Mouse (Mus musculus) MEL (cell line): ENCODE results near the gene Tor4a. TPM values are rescaled to one million over a fixed set of nuclear protein-coding genes. Genes with fewer than 3 reads are reported as not detected.

Experiments
- DNase-seq: peaks from one replicate; pipeline ENCODE4 v3.0.0; 2011; ENCODE audit warnings: low read depth, low spot score
- H3K27ac ChIP-seq: 2 replicates; pipeline ENCODE4 v1.5.1; 2012; ENCODE audit warnings: low read depth, mild to moderate bottlenecking, control low read depth, low read length, moderate library complexity; ENCODE audit not compliant: control insufficient read depth
- H3K27me3 ChIP-seq, 2 experiments: fragments of 150-350 bp in 1 of 2; sonication (generic) in 1 of 2; 2 replicates each; pipeline ENCODE4 v1.6.1; 2012; ENCODE audit warnings: low read length in 2 of 2, mild to moderate bottlenecking in 2 of 2, improper control_type of control experiment in 1 of 2, moderate library complexity in 1 of 2; ENCODE audit not compliant: insufficient read depth in 2 of 2, control insufficient read depth in 1 of 2
- H3K36me3 ChIP-seq, 2 experiments: 2 replicates each; pipeline ENCODE4 v1.6.1; 2012 to 2014; ENCODE audit warnings: low read length in 2 of 2, improper control_type of control experiment in 1 of 2, inconsistent platforms in 1 of 2, mild to moderate bottlenecking in 1 of 2; ENCODE audit not compliant: insufficient read depth in 2 of 2, control insufficient read depth in 1 of 2
- H3K4me1 ChIP-seq, 2 experiments: fragments of 150-350 bp in 1 of 2; sonication (generic) in 1 of 2; 2 replicates each; pipeline ENCODE4 v1.6.1; 2012; ENCODE audit warnings: low read length in 2 of 2, improper control_type of control experiment in 1 of 2, mild to moderate bottlenecking in 1 of 2; ENCODE audit not compliant: insufficient read depth in 2 of 2, control insufficient read depth in 1 of 2
- H3K4me3 ChIP-seq, 2 experiments: fragments of 150-350 bp in 1 of 2; sonication (generic) in 1 of 2; 2 replicates each; pipeline ENCODE4 v1.5.1; 2012; ENCODE audit warnings: low read depth in 2 of 2, low read length in 2 of 2, mild to moderate bottlenecking in 2 of 2, moderate library complexity in 2 of 2, control low read depth in 1 of 2, improper control_type of control experiment in 1 of 2; ENCODE audit not compliant: control insufficient read depth in 1 of 2, insufficient read depth in 1 of 2
- H3K79me2 ChIP-seq: 2 replicates; pipeline ENCODE4 v1.6.1; 2012; ENCODE audit warnings: mild to moderate bottlenecking, low read length, moderate library complexity; ENCODE audit not compliant: control insufficient read depth, poor library complexity, insufficient read depth
- H3K9ac ChIP-seq: 2 replicates; pipeline ENCODE4 v1.6.1; 2012; ENCODE audit warnings: low read depth, mild to moderate bottlenecking, control low read depth, low read length, moderate library complexity; ENCODE audit not compliant: control insufficient read depth, poor library complexity, severe bottlenecking
- H3K9me3 ChIP-seq: fragments of 150-350 bp; sonication (generic); replicated peaks from 2 replicates; pipeline ENCODE4 v1.6.1; 2012; ENCODE audit warnings: mild to moderate bottlenecking, low read length, improper control_type of control experiment, moderate library complexity; ENCODE audit not compliant: insufficient read depth
- BHLHE40 ChIP-seq: IDR thresholded peaks from 2 replicates; pipeline ENCODE4 v1.6.1; 2012; ENCODE audit warnings: low read depth, mild to moderate bottlenecking, inconsistent platforms, low read length, improper control_type of control experiment, borderline replicate concordance
- CHD1 ChIP-seq: IDR thresholded peaks from 2 replicates; pipeline ENCODE4 v1.6.1; 2012; ENCODE audit warnings: low read depth, mild to moderate bottlenecking, inconsistent platforms, low read length, improper control_type of control experiment
- CHD2 ChIP-seq: IDR thresholded peaks from 2 replicates; pipeline ENCODE4 v1.6.1; 2011; ENCODE audit warnings: low read length, improper control_type of control experiment
- CTCF ChIP-seq, 3 experiments: IDR thresholded peaks in 2 of 3; conservative IDR thresholded peaks in 1 of 3; 2 replicates each; pipeline ENCODE4 v1.5.1; 2011 to 2012; ENCODE audit warnings: low read length in 3 of 3, low read depth in 2 of 3, mild to moderate bottlenecking in 2 of 3, improper control_type of control experiment in 1 of 3, inconsistent platforms in 1 of 3, mixed read lengths in 1 of 3, moderate library complexity in 1 of 3; ENCODE audit not compliant: control insufficient read depth in 1 of 3, insufficient read depth in 1 of 3, poor library complexity in 1 of 3, severe bottlenecking in 1 of 3
- E2F4 ChIP-seq: IDR thresholded peaks from 2 replicates; pipeline ENCODE4 v1.6.1; 2011; ENCODE audit warnings: low read depth, low read length, improper control_type of control experiment, borderline replicate concordance
- ELF1 ChIP-seq: IDR thresholded peaks from 2 replicates; pipeline ENCODE4 v1.6.1; 2014; ENCODE audit warnings: low read depth, mild to moderate bottlenecking, inconsistent platforms, low read length, improper control_type of control experiment, moderate library complexity
- EP300 ChIP-seq, 2 experiments: IDR thresholded peaks; 2 replicates each; pipeline ENCODE4 v1.6.1; 2011; ENCODE audit warnings: improper control_type of control experiment in 2 of 2, low read length in 2 of 2, low read depth in 1 of 2, mild to moderate bottlenecking in 1 of 2
- GABPA ChIP-seq: IDR thresholded peaks from 2 replicates; pipeline ENCODE4 v1.6.1; 2012; ENCODE audit warnings: low read depth, mild to moderate bottlenecking, inconsistent platforms, low read length, improper control_type of control experiment, moderate library complexity
- GATA1 ChIP-seq: IDR thresholded peaks from 2 replicates; pipeline ENCODE4 v1.6.1; 2011; ENCODE audit warnings: low read depth, low read length, improper control_type of control experiment
- HCFC1 ChIP-seq: IDR thresholded peaks from 2 replicates; pipeline ENCODE4 v1.6.1; 2012; ENCODE audit warnings: low read depth, mild to moderate bottlenecking, inconsistent platforms, low read length, improper control_type of control experiment, moderate library complexity
- JUND ChIP-seq: IDR thresholded peaks from 2 replicates; pipeline ENCODE4 v1.6.1; 2011; ENCODE audit warnings: low read depth, mild to moderate bottlenecking, improper control_type of control experiment, low read length
- KAT2A ChIP-seq: conservative IDR thresholded peaks from 2 replicates; pipeline ENCODE4 v1.6.1; 2012; ENCODE audit warnings: low read depth, low read length, improper control_type of control experiment, inconsistent platforms
- MAFK ChIP-seq: IDR thresholded peaks from 2 replicates; pipeline ENCODE4 v1.6.1; 2011; ENCODE audit warnings: low read depth, mild to moderate bottlenecking, low read length, improper control_type of control experiment, borderline replicate concordance
- MAX ChIP-seq: IDR thresholded peaks from 2 replicates; pipeline ENCODE4 v1.6.1; 2011; ENCODE audit warnings: low read length, improper control_type of control experiment
- MXI1 ChIP-seq: IDR thresholded peaks from 2 replicates; pipeline ENCODE4 v1.6.1; 2011; ENCODE audit warnings: mild to moderate bottlenecking, low read depth, low read length, improper control_type of control experiment
- MYB ChIP-seq: IDR thresholded peaks from 2 replicates; pipeline ENCODE4 v1.6.1; 2011; ENCODE audit warnings: mild to moderate bottlenecking, low read depth, low read length, improper control_type of control experiment
- MYC ChIP-seq: IDR thresholded peaks from 2 replicates; pipeline ENCODE4 v1.6.1; 2011; ENCODE audit warnings: low read depth, mild to moderate bottlenecking, low read length, improper control_type of control experiment, moderate library complexity
- NELFE ChIP-seq: IDR thresholded peaks from 2 replicates; pipeline ENCODE4 v1.6.1; 2011; ENCODE audit warnings: low read depth, low read length, improper control_type of control experiment
- NRF1 ChIP-seq: IDR thresholded peaks from 2 replicates; pipeline ENCODE4 v1.6.1; 2014; ENCODE audit warnings: low read depth, mild to moderate bottlenecking, inconsistent platforms, low read length, improper control_type of control experiment, moderate library complexity; ENCODE audit not compliant: poor library complexity, insufficient read depth, severe bottlenecking
- POLR2A ChIP-seq, 2 experiments: IDR thresholded peaks; 2 replicates each; pipeline ENCODE4 v1.6.1; 2011 to 2012; ENCODE audit warnings: low read length in 2 of 2, mild to moderate bottlenecking in 2 of 2, control low read depth in 1 of 2, improper control_type of control experiment in 1 of 2, low read depth in 1 of 2, moderate library complexity in 1 of 2; ENCODE audit not compliant: control insufficient read depth in 1 of 2, insufficient read depth in 1 of 2, poor library complexity in 1 of 2
- POLR2AphosphoS2 ChIP-seq: IDR thresholded peaks from 2 replicates; pipeline ENCODE4 v1.6.1; 2011; ENCODE audit warnings: low read length, improper control_type of control experiment
- POLR2AphosphoS5 ChIP-seq: IDR thresholded peaks from 2 replicates; pipeline ENCODE4 v1.6.1; 2012; ENCODE audit warnings: low read depth, borderline replicate concordance, mild to moderate bottlenecking, inconsistent platforms, low read length, moderate library complexity, mixed read lengths
- RAD21 ChIP-seq: IDR thresholded peaks from 2 replicates; pipeline ENCODE4 v1.6.1; 2011; ENCODE audit warnings: mild to moderate bottlenecking, low read depth, low read length, improper control_type of control experiment
- RCOR1 ChIP-seq: IDR thresholded peaks from 2 replicates; pipeline ENCODE4 v1.6.1; 2012; ENCODE audit warnings: low read depth, mild to moderate bottlenecking, inconsistent platforms, low read length, improper control_type of control experiment
- SIN3A ChIP-seq: IDR thresholded peaks from 2 replicates; pipeline ENCODE4 v1.6.1; 2012; ENCODE audit warnings: low read length, improper control_type of control experiment, inconsistent platforms
- SMC3 ChIP-seq: IDR thresholded peaks from 2 replicates; pipeline ENCODE4 v1.6.1; 2011; ENCODE audit warnings: low read depth, low read length, improper control_type of control experiment
- TAL1 ChIP-seq: IDR thresholded peaks from 2 replicates; pipeline ENCODE4 v1.6.1; 2012; ENCODE audit warnings: mild to moderate bottlenecking, inconsistent platforms, low read length, moderate library complexity, mixed read lengths
- TBP ChIP-seq: IDR thresholded peaks from 2 replicates; pipeline ENCODE4 v1.8.0; 2011; ENCODE audit warnings: low read depth, low read length, improper control_type of control experiment
- TCF12 ChIP-seq: IDR thresholded peaks from 2 replicates; pipeline ENCODE4 v1.6.1; 2014; ENCODE audit warnings: low read depth, mild to moderate bottlenecking, inconsistent platforms, low read length, improper control_type of control experiment, moderate library complexity
- USF1 ChIP-seq: IDR thresholded peaks from 2 replicates; pipeline ENCODE4 v1.6.1; 2014; ENCODE audit warnings: low read depth, mild to moderate bottlenecking, inconsistent platforms, low read length, improper control_type of control experiment, moderate library complexity
- USF2 ChIP-seq, 2 experiments: IDR thresholded peaks; 2 replicates each; pipeline ENCODE4 v1.6.1; 2011 to 2012; ENCODE audit warnings: improper control_type of control experiment in 2 of 2, low read length in 2 of 2, borderline replicate concordance in 1 of 2, inconsistent platforms in 1 of 2, low read depth in 1 of 2, mild to moderate bottlenecking in 1 of 2; ENCODE audit not compliant: insufficient read depth in 1 of 2
- ZC3H11A ChIP-seq: IDR thresholded peaks from 2 replicates; pipeline ENCODE4 v1.6.1; 2012; ENCODE audit warnings: low read depth, mild to moderate bottlenecking, inconsistent platforms, low read length, improper control_type of control experiment
- ZKSCAN1 ChIP-seq: IDR thresholded peaks from 2 replicates; pipeline ENCODE4 v1.6.1; 2012; ENCODE audit warnings: low read depth, mild to moderate bottlenecking, inconsistent platforms, low read length, improper control_type of control experiment, moderate library complexity
- ZMIZ1 ChIP-seq: IDR thresholded peaks from 2 replicates; pipeline ENCODE4 v1.6.1; 2012; ENCODE audit warnings: low read depth, mild to moderate bottlenecking, inconsistent platforms, low read length, improper control_type of control experiment, moderate library complexity
- ZNF384 ChIP-seq: IDR thresholded peaks from 2 replicates; pipeline ENCODE4 v1.6.1; 2012; ENCODE audit warnings: low read depth, mild to moderate bottlenecking, inconsistent platforms, low read length, improper control_type of control experiment
- polyA plus RNA-seq, 2 experiments: library from polyadenylated mRNA; stranded (reverse) in 1 of 2; unstranded in 1 of 2; fragments of >175 nt in 1 of 2; fragments of >200 nt in 1 of 2; gene quantifications; 2 replicates each; pipeline versions ENCODE4 v1.2.1 to v1.2.4; 2012; ENCODE audit warnings: low replicate concordance in 2 of 2, low read depth in 1 of 2; ENCODE audit not compliant: insufficient read length in 2 of 2, insufficient read depth in 1 of 2, missing spikeins in 1 of 2
- total RNA-seq: library from RNA; depleted of rRNA; stranded (reverse); fragments of 300-350 nt; gene quantifications from 2 replicates; pipeline ENCODE4 v1.2.3, GENCODE M21; 2012

Tor4a gene
- total and polyA plus RNA-seq, 3 experiments = 9.1 to 13.7 TPM; not detected in 1

- H3K4me3 ChIP-seq = peak overlapping the region; percentile 59 to 99
- H3K27me3 ChIP-seq = no peaks in the 10 kb centered on the region
- H3K9me3 ChIP-seq = no peaks in the 10 kb centered on the region
- peaks cover 0 to 5% of the 10 kb centered on the region in 2 experiments; a peak in 2 of 4 replicates for H3K36me3 ChIP-seq
- H3K9ac ChIP-seq = peak overlapping the region; percentile 90
- peaks cover 8% of the 10 kb centered on the region for H3K79me2 ChIP-seq
- peak; percentile 63 for DNase-seq
- TF ChIP-seq POLR2AphosphoS5 (no peak), HCFC1 (0 out of 2 replicates have a peak, but pooled peaks have one; percentile 3), ELF1 (no peak), USF2 (IDR thresholded peaks at IDR 0.05; ENCODE audit: borderline replicate concordance in 1 of 2, insufficient read depth in 1 of 2, low read depth in 1 of 2, low read length in 2 of 2) (no peak), KAT2A (no peak), MYB (no peak), RCOR1 (no peak), MYC (peak; percentile 93), POLR2A (IDR thresholded peaks at IDR 0.05; ENCODE audit: control insufficient read depth in 1 of 2, insufficient read depth in 1 of 2, low read depth in 1 of 2, low read length in 2 of 2, poor library complexity in 1 of 2) (peak in 1 of 2 experiments; percentile 18; a peak in 1 of 4 replicates), ZNF384 (no peak), RAD21 (no peak), CHD2 (peak; percentile 45; the same call in 1 of the 2 replicates), ZC3H11A (no peak), EP300 (IDR thresholded peaks at IDR 0.05; ENCODE audit: low read depth in 1 of 2, low read length in 2 of 2) (0 out of 4 replicates have a peak, but pooled peaks of 1 of the 2 experiments have one; percentile 6), CTCF (IDR thresholded peaks at IDR 0.05 in 2 of 3, conservative IDR thresholded peaks at IDR 0.05 in 1 of 3; ENCODE audit: control insufficient read depth in 1 of 3, insufficient read depth in 1 of 3, low read depth in 2 of 3, low read length in 3 of 3, poor library complexity in 1 of 3, severe bottlenecking in 1 of 3) (no peak), NELFE (peak; percentile 51; the same call in 1 of the 2 replicates), ZMIZ1 (no peak), JUND (no peak), POLR2AphosphoS2 (no peak), MXI1 (peak; percentile 86), MAFK (no peak), SMC3 (no peak), BHLHE40 (peak; percentile 14; the same call in 1 of the 2 replicates), NRF1 (no peak), TCF12 (no peak), E2F4 (peak; percentile 53; the same call in 1 of the 2 replicates), ZKSCAN1 (no peak), TBP (peak; percentile 51), SIN3A (peak; percentile 69), TAL1 (no peak), GABPA (no peak), CHD1 (peak; percentile 57), MAX (peak; percentile 69), GATA1 (no peak), USF1 (peak; percentile 24; the same call in 1 of the 2 replicates)
- H3K27ac ChIP-seq = peak overlapping the region; percentile 85
- H3K4me1 ChIP-seq = peaks cover 1 to 11% of the 10 kb centered on the region in 2 experiments; a peak in 3 of 4 replicates
Measured at GRCm38 (mm10) chr2:25181891-25182397, 14.7 kb downstream of the Tor4a start.
